Mouse (Mus musculus) layer of hippocampus, postnatal 36 days (tissue): Measurements from ENCODE around the gene Acbd3. TPM values are rescaled to one million over a fixed set of nuclear protein-coding genes. Genes with fewer than 3 reads are reported as not detected.

Experiments used
- DNase-seq, 2 experiments: peaks; one replicate each; pipeline ENCODE4 v3.0.0; 2022
- total RNA-seq, 2 experiments: library from RNA; stranded (reverse); gene quantifications; 2 replicates each; pipeline ENCODE4 v1.2.3; 2021

The Acbd3 gene
- total RNA-seq, 2 experiments from 2014 or later, result 34.6 to 35.3 TPM

DNA sequence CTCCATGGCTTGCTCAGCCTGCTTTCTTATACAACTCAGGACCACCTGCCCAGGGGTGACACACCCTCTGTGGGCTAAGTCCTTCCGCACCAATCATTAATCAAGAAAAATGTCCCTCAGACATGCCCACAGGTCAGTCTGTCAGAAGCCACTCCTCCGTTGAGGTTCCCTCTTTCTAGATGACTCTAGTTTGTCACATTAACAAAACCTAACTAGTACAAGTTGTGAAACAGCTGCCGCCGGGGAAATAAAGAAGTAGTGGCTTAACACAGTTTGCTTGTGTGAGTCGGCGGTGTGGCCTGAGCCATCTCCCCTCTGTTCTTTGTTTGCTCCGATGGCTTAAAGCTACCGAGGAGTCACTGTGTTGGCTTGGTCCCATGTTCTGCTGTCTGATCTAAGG, 36.8 kb downstream of the Acbd3 start:
- no peak for DNase-seq

DNA sequence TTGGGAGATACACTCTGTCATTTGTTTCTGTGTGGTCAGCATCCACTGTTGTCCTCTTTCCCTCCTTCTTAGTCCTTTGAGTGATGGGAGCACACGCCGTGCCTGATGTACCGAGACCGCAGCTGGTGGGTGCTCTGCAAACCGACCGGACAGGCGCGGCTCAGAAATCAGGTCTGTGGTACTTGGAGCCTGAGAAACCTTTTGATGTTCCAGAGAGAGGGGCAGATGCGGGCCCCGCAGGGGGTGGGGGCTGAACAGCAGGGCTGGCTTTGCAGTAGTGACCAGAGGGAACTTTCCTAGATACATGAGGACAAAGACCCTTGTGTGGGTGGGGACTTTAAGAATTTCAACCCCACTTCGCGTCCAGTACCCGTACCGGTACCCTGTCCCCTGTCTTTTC, 37.5 kb downstream of the Acbd3 start:
- no peak for DNase-seq

DNA sequence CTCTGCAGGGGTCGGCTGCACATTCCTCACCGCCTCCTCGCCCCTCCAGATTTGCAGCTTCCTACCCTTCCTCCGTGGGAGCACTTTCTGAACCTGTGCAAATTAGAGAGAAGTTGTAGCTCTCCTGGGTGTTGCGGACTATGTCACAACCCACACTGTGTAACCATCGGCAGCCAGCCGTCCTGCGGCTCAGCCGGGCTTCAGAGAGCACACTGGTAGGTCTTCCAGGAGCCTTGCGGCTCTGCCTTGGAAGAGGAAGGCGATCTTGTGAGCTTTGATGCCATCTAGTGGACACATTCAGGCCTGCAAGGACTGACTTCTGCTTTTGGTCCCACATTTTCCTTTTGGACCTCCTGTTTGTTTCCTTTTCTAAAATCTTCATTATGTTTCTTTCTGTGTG, 38.0 kb downstream of the Acbd3 start:
- DNase-seq, result peak; percentile 76

DNA sequence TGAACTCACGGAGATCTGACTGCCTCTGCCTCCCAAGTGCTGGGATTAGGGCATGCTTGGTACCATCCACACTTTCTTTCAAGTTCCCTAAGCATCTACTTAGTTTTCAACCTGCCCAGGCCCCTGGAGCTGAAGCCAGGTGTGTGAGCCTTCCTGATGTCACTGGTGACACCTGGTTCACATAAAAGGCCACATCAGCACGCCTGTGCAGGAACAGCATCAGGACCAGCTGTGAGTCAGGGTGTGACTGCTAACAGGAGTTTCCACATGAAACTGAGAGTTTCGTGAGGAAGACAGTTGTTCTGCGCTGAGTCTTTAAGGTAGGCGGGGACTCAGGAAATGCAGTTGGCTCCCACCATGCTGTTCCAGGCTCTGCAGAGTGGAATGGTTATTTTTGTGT, 39.5 kb downstream of the Acbd3 start:
- DNase-seq, result no peak

DNA sequence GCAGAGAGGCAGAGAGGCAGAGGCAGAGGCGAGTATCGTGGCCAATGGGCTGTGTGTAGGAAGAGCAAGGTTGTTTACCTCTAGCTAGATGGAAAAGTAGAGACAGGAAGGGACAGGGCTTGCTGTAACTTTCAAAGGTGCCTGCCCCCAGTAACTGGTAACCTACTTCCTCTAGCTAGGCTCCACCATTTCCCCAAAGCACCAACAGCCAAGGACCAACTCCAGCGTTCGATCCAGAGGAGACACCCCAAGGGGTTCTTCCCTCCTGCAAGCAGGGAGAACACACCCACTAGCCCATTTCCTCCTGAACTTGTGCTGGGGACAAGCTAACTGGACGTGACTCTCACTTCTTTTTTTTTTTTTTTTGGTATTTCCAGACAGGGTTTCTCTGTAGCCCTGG, 40.7 kb downstream of the Acbd3 start:
- DNase-seq, result no peak

DNA sequence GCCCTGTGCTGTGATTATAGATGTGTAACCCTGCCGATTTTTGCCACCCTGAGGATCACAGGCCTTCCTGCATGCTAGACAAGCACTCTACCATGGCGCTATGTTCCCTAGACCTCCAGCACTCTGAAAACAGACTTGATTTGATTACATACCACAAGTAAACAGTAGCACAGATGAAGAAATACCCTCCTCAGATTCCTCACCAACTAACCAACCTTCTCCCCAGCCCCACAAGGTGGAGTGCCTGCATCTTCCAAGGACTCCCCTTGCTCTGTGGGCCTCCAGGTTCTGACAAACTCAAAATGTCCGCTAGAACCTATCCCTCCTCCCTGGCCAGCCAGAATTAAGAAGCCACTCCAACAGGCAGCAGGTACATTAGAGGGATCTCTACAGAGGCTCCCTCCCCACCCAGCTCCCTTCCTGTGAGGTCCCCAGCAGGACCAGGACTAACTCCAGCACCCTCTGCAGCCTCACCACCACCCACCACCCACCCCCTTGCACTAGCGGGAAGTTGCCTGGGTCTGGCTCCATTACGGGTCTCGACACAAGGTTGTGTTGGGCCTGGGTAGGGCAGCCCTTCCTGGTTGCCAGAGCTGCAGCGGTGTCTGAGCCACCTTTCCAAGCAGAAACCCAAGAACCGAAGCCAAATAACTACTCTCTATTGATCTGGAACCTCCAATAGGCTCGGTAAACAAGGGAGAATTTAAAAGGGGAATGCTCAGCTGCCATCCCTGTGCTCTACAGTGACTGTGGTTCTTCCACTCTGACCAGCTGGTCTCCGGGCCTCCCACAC, 41.9 kb downstream of the Acbd3 start:
- DNase-seq, result no peak

DNA sequence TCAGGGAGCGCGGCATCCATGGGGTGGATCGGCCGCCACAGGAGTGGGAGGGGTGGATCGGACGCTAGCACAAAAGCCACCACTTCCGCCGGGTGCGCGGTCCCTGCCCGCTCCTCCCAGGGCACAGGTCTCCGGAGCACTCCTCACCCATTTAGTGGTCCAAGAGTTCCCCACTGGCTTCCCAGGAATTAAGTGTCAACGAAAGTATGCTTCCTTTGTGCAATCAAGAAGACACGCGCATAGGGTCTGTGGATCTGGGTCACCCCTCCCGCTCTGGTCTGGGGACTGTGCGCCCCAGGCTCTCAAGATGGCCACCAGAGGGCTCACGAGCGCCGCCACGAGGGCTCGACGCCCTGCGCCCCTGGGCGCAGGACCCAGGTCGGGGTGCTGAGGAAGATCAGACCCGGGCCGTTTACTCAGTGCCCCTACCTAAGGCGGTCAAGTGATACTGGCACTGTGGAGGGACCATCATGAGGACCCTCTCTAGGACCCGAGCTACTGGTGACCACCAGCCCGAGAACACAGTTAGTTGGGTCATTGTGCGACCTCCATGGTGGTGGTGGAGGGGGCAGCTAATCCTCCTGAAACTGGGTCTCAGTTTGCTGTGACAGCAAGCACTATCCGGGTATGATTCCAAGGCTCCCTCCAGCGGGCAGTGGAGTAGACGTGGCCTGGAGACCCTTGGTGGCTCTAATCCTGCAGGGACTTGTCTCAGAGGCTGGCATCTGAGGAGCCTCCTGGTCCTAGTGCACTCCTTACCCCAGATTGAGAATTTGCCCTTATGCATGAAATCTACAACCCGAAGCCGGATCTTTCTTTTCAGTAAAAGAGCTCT, 42.7 kb downstream of the Acbd3 start:
- DNase-seq, result peak; percentile 60 to 69

DNA sequence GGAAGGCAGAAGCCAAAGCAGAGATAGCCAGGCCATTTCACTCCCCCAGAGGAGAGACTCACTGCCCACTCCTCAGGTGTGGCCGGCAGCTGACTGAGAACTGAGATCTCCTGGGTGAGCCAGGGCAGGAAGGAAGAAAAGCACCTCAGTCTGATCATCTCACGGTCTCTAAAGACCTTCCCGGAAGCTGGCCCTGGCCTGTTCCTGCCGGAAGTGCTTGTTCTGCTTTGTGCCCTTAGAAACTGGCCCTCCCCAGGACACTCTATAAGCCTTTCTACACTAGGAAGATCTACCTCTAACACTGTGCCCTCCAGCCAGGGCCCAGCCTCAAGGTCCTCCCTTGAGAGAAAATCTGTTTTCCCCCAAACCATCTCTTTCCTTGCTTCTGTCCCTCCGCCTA, 45.5 kb downstream of the Acbd3 start:
- DNase-seq, result no peak

DNA sequence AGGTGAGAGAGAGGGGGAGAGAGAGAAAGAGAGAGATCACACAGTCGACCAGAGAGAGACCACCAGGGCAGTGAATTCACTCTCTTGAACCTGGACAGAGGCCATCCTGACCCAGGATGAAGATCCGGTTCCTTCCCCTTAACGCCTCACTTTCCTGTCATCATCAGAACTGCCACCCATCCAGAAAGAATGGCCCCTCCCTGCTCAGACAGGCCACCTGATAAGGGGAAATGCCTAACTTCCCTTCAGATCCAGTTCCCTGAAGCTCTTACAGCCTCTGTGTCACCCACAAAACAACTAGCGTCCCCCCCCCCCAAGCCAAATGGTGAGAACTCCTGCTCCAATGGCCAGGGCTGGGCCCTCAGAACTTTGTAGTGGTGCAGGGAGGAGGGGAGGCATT, 45.9 kb downstream of the Acbd3 start:
- no peak for DNase-seq

DNA sequence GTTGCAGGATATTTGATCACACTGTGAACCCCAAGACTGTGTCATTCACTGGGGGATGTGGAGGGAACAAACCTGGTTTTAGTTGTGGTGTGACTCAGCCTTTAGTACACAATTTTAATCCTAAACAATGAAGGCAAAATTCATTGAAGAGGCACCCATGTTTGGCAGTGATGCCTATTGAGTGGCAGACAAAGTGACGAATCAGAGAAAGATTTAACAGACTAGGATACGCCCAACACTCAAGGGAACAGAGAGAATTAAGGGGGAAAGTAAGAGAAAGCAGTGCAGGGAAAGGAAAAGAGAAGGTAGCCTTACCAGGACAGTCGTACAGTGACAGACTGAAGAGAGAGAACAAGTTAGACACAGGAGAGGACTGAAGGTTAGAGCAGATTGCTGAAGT, 46.4 kb downstream of the Acbd3 start:
- DNase-seq, result no peak

DNA sequence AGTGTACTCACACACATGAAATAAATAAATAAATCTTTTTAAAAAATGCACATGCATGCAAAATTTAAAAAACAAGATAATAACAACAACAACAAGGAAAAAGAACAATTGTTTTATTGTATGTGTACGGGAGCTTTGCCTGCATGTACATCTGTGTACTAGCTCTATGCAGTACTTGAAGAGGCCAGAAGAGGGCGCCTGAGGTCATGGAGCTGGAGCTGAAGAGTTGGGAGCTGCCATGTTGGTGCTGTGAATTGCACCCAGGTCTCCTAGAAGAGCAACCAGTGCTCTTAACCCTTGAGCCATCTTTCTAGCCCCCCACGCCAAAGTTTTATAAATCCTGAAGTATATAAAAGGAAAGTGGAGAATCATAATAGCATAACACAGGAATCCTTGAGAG, 48.8 kb downstream of the Acbd3 start:
- no peak for DNase-seq

DNA sequence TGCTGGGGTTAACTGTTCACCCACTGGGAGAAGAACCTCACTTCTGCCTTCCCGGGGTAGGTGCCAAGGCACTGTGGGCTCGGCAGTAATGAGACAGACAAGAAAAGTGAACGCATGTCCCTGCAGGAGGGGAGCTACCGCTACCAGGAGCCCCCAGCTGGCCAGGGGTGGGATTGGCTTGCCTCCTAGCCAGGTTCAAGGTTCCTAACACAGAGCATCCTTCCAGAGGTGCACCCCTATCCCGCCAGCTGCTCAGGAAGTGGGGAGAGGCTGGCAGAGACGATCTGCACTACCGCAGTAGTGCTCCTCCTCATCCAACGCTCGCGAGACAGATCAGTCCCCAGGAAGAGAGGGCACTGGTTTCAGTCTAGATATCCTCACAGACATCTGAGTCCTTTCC, 49.5 kb downstream of the Acbd3 start:
- DNase-seq, result no peak

DNA sequence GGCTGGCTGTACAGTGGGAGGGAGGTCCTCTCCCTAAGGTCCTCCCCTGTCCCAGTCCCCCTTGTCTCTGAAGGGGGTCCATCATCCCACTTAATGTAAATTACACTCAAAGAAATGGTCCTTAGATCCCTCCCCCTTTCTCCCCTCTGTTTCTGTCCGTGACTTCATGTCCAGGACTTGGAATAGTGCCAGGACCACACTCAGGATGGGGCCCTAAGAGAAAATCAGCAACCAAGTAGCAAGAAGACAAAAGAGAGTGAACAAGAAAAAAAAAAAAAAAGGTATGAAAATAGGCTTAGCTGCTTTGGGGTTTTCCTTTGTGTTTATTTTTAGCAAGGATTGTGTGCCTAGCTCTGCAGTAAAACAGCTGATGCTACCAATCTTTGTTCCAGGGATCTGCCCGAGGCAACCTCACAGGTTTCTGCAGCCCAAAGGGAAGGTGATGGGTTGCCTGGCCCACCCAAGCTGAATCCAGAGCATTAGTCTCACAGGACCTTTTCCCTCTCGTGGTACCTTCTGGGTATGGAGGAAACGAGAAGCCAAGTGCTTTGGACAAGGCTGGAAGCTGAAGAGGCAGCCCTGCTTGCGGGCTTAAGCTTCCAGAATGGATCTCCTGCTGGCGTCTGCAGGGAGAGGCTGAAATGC, 50.1 kb downstream of the Acbd3 start:
- no peak for DNase-seq

DNA sequence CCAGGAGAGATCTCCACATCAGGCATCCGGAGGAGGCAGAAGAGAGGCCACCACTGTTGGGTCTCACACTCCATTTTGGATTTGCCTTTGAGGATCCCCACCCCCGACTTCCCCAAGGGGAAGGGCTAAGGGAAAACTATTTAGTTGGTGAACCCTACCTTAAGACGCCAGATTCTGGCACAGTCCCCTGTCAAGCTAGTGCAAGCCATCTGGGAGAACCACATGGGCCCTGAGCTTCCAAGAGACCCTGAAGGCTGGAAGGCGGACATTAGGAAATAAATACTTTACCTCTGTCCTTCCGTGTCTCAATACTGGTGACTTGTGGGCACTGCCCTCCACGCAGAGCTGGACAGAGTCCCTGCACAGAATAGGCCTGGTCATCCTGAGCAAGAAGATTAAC, 50.7 kb downstream of the Acbd3 start:
- DNase-seq, result no peak

DNA sequence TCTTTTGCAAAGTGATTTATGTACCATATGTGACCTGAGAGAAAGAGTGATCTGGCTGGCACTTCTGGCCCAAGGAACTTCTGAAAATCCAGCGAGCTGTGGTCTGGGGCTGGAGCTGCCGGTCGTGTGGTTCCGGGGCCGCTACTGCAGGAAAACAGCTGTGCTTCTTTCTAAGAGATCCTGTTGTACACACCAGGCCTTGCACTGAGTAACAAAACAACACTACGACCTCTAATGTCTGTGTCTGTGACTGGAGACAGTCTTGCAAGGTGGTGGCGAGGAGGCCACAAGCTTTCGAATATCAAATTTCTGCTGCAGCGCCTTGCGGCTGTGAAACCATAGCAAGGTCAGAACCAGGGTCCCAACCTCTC, 51.4 kb downstream of the Acbd3 start:
- DNase-seq, result no peak

DNA sequence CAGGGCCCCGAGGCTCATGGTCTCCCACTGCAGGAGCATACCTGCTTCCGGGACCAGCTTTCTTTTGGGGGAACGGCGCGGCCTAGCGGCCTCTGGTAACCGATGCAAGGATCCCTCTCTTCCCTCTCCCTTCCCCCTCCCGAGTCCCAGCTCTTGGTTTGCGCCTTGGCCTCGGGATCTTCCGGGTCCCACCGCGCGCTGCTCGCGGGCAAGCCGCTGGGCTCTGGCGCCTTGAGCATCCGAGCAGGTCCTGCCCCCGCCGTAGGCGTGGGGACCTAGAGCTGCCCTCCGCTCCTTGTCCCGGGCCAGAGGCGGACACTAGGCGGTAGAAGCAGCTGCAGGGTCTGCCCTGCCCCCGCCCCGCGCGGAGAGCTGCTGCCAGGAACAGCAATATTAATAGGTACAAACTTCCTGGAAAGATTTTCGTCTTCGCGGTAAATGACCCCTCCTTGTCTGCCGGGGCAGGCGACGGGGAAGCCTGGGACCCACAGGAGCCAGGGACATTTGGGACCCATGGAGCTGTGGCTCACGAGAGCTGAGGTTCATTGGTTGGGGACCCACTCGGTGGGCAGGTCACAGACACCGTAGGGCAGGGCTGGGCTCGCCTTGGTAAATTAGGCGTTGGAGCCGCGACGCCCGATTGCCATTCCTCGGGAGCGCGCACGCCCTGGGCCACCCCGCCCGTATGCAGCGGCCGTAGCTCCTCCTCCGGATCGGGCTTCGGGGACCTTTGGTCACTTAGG, 52.0 kb downstream of the Acbd3 start:
- peak; percentile 78 to 80 for DNase-seq

DNA sequence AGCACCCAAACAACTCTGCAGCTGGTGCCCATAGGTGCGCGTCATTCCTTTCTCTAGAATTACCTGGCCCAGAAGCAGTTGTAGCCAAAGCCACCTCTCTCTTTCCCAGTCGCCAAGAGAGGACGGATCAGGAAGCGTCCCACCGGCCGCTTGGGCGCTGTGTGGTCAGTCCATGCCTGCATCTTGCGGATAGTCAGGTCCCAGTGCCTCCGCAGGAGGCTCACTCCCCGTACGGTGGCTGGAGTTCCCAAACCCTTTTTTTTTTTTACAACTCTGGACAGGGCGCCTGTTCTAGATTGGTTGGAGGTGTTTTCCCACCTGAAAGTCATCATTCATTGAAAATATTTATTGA, 52.5 kb downstream of the Acbd3 start:
- DNase-seq, result no peak

DNA sequence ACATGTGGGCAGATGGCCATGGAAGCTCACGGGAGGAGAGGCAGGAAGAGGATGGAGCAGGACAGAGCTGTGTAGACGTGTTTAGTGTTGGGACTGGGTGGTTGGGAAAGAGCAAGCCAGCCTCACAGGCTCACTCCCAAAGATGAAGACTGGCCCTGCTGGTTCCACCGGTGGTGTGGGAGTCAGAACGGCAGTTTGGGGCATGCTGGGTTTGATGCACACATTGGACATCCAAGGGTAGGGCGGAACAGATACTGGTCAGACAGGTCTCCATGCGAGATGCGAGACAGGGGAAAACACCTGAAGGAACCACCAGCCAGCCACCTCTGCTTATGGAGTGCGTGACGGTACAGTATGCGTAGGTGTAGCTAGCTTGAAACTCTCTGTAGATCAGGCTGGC, 53.1 kb downstream of the Acbd3 start:
- DNase-seq, result no peak

DNA sequence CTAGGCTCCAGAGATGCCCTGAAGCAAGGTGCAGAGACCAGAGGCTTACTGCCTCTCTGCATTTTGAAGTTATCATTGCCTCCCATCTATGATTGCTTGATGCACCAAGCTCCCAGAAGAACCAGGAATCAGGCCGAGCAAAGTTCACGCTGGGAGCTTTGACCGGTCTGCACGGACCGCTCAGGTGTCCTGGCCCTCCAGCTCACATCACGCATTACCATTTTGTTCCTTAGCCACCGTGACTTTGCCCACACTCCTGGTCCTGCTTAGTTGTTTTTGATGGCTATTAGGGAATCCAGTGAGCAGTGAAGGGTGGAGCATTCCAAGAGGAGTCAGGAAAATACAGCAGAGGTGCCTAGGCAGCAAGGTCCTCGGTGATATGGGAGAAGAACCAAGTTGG, 54.4 kb downstream of the Acbd3 start:
- no peak for DNase-seq

DNA sequence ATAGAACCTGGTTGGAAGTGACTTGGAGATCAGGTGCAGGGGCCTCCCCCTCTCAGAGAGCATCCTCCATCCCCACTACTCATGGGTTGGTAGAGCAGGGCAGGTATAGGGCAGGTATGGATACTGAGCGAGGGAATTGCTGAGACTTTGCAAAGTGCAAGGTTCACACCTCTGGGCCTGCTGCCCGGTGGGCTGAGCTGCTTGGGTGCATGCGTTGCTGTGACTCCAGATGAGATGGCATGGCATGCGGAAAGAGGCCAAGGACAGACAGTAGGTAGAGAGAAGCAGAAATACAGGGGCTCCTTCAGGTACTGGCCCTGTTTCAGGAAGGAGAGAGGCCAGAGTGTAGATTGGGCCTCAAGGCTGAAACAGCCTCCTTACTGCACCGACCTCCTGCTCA, 55.4 kb downstream of the Acbd3 start:
- DNase-seq, result no peak

DNA sequence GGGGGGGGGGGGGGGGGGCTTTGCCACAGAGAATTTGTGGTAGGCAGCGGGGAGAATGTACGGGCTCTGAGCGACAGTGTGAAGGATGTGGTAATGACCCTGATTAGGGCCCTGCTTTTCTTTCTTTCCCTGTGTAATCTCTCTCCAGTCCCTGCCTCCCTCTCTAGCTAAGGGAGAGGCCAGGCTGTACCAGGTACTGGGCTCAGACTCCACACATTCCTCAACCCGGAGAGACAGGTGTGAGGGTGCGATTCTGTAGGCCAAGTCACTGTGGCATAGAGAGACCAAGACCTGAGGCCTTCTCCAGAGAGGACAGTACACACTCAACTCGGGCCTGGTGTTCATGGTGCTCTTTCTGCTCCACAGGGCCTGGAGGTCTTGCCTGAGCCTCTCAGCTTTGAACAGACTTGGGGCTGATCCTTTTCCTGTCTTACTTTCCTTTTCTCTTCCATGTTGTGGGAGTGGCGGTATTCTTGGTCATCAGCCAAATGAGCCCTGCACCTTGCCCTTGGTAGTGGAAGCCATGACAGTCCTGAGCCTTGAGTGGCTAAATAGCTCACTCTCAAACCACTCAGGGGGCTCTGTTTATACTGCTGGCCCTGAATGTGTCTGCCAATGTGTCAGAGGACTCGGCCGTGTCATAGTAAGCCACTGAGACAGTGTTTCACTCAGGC, 57.2 kb downstream of the Acbd3 start:
- no peak for DNase-seq

DNA sequence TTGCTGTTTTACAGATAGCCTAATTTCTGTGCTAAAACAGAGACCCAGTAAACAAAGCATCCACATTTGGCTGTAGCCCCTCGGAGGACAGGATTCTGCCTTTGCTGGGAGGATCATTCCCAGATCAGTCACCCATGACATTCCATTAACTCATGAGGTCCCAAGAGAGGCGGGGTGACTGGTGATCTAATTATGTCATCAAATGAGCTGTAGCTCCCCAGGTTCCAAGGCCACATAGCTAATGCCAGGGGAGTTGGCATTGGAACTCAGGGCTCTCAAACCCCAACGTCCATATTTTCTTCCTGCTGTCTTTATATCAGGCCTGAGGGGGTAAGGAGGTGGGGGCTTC, 57.7 kb downstream of the Acbd3 start:
- DNase-seq, result no peak
